Mouse (Mus musculus) megakaryocyte-erythroid progenitor cell, adult 5-6 weeks (primary cell): ENCODE measurements around the gene Lbr. TPM values are rescaled to one million over a fixed set of nuclear protein-coding genes. Genes with fewer than 3 reads are reported as not detected.
"Not testable (repeated sequence)": the region's sequence is repeated elsewhere in the genome, so short reads cannot be mapped to it uniquely, and the experiment has no call there.

ENCODE experiments used
- ATAC-seq: replicated peaks from 2 replicates; pipeline ENCODE4 v1.8.0; 2016; ENCODE audit warnings: mild to moderate bottlenecking, inconsistent platforms; ENCODE audit not compliant: severe bottlenecking, poor library complexity, low FRiP score, low TSS enrichment
- total RNA-seq, 2 experiments: library from RNA; stranded (forward) in 1 of 2; stranded (reverse) in 1 of 2; fragments of 200-1000, 215-1000 nt in 1 of 2; fragments of >200 nt in 1 of 2; fragmentation: Nextera tagmentation in 1 of 2; gene quantifications; 2 replicates each; pipeline ENCODE4 v1.2.3; 2014 to 2017

Lbr gene
- total RNA-seq, 2 experiments from 2014 or later = 130 to 140 TPM

GRCm38 (mm10) chr1:181799911-181800310 is 42.9 kb downstream of the Lbr start:
- ATAC-seq = no peak

GRCm38 (mm10) chr1:181793541-181793940 is 49.3 kb downstream of the Lbr start:
- no peak for ATAC-seq

- ATAC-seq = no peak
Measured at GRCm38 (mm10) chr1:181789952-181790351, 52.9 kb downstream of the Lbr start.

- not testable (repeated sequence) for ATAC-seq
Measured at GRCm38 (mm10) chr1:181782600-181782999, 60.2 kb downstream of the Lbr start.

- no peak for ATAC-seq
Measured at GRCm38 (mm10) chr1:181776541-181776940, 66.3 kb downstream of the Lbr start.

GRCm38 (mm10) chr1:181771871-181772270 is 71.0 kb downstream of the Lbr start:
- no peak for ATAC-seq

- no peak for ATAC-seq
Measured at GRCm38 (mm10) chr1:181769392-181769791, 73.5 kb downstream of the Lbr start.

Other genes with a start within 250 kb of the Lbr start
- 0.57 and 0.72 TPM in 2 replicates for gene Enah, start 176.9 kb upstream of the Lbr start, total RNA-seq (2014; fragmentation: Nextera tagmentation)
- gene Enah, start 176.9 kb upstream of the Lbr start, total RNA-seq (2017) = 0.11 and 4.9 TPM in 2 replicates